Mouse (Mus musculus): ENCODE measurements around the gene Grk5. TPM values are rescaled to one million over a fixed set of nuclear protein-coding genes. Genes with fewer than 3 reads are reported as not detected.

Gene Grk5
- polyA plus RNA-seq, 1 experiment = 1.3 TPM

DNA sequence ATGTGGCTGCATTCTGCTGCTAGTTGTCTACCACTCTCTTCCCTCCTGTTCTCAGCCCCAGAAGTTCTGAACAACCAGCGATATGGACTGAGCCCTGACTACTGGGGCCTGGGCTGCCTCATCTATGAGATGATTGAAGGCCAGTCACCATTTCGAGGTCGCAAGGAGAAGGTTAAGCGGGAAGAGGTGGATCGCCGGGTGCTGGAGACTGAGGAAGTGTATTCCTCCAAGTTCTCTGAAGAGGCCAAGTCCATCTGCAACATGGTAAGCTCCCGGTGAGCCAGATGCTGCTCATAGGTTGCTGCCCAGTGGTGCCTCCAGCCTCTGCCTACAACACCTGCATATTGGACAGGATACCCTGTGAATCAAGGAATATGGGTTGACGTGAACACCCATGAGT is 193.5 kb downstream of the Grk5 start:
- Histone ChIP-seq H3K36me3 (ENCODE audit: control insufficient read depth, insufficient read depth, low read length) (no peaks in the 10 kb centered on the region), H3K27me3 (ENCODE audit: control insufficient read depth, insufficient read depth, low read length) (no peaks in the 10 kb centered on the region), H3K27ac (ENCODE audit: insufficient read depth, low read depth, low read length) (no peak overlapping the region), H3K4me1 (ENCODE audit: control insufficient read depth, insufficient read depth, insufficient read length, low read length) (no peaks in the 10 kb centered on the region), H3K4me3 (ENCODE audit: low read depth, low read length) (no peak overlapping the region)
- 96% methylated on average over 8 of the region's 8 CpGs for whole genome bisulfite sequencing
- TF ChIP-seq CTCF (IDR thresholded peaks at IDR 0.05; ENCODE audit: extremely low read depth, insufficient read length, insufficient replicate concordance, low read depth, low read length) = no peak
- no peak for TF ChIP-seq POLR2A (IDR thresholded peaks at IDR 0.05; ENCODE audit: low read depth, low read length)

DNA sequence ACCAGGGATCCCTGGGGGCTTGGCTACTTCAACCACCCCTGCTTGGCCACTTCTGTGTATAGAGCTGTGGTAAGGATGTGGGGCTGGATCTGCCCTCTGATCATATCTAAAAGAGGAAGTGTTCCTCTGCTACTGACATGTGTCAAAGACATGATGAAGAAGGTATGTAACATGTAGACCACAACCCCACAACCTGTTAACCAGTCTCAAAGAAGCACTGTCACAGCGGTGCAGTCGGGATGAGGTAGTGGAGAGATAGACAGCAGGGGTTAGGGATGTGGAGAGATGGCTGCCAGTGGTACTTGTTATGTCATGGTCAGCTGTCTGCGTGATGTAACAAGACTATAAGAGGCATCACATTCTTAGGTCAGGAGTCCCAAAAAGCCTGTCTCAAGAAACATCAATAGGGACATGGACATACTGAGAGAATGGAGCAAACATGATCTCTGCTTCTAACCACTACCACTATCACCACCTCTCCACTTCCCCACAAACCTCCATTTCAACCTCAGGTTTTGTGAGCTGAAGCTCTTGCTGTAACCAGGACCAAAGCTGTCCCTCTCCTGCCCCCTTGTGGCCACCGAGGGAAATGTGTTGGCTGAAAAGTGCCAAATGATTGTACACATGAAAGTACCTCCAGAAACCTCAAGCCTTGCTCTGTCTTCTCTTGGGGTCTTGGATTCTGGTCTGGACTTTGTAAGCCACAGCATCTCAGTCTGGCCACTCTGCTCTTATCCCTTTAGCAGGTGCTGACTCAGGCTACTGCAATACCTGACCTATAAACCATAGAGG is 194.8 kb downstream of the Grk5 start:
- no peaks in the 10 kb centered on the region for H3K27me3 ChIP-seq (ENCODE audit: control insufficient read depth, insufficient read depth, low read length)
- WGBS = 39% methylated on average over 4 of the region's 4 CpGs
- H3K4me1 ChIP-seq (ENCODE audit: control insufficient read depth, insufficient read depth, insufficient read length, low read length) = no peaks in the 10 kb centered on the region
- TF ChIP-seq CTCF (IDR thresholded peaks at IDR 0.05; ENCODE audit: extremely low read depth, insufficient read length, insufficient replicate concordance, low read depth, low read length) = peak; percentile 97
- no peak for TF ChIP-seq POLR2A (IDR thresholded peaks at IDR 0.05; ENCODE audit: low read depth, low read length)
- no peak overlapping the region for H3K4me3 ChIP-seq (ENCODE audit: low read depth, low read length)
- no peaks in the 10 kb centered on the region for H3K36me3 ChIP-seq (ENCODE audit: control insufficient read depth, insufficient read depth, low read length)
- H3K27ac ChIP-seq (ENCODE audit: insufficient read depth, low read depth, low read length) = no peak overlapping the region

DNA sequence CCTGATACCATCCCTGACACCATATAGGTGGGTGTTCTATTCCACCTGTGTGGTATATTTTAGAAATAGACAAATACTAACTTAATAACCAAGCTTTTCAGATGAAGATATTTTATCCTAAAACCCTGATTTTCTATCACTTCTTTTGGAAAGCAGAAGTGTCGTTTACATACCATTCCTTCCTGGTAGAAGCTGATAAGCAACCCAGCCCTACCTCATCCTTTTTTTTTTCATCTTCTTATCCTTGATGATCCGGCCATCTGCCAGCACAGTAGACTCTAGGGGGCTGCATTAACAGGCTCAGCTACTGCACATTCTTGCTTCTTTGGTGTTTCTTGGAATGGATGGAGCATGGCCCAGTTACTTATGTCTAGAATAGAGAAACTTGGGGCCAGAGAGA is 195.7 kb downstream of the Grk5 start:
- 64% methylated on average over 2 of the region's 2 CpGs for WGBS
- TF ChIP-seq CTCF (IDR thresholded peaks at IDR 0.05; ENCODE audit: extremely low read depth, insufficient read length, insufficient replicate concordance, low read depth, low read length) (no peak), POLR2A (IDR thresholded peaks at IDR 0.05; ENCODE audit: low read depth, low read length) (no peak)
- no peaks in the 10 kb centered on the region for H3K36me3 ChIP-seq (ENCODE audit: control insufficient read depth, insufficient read depth, low read length)
- H3K27ac ChIP-seq (ENCODE audit: insufficient read depth, low read depth, low read length) = no peak overlapping the region
- no peaks in the 10 kb centered on the region for H3K4me1 ChIP-seq (ENCODE audit: control insufficient read depth, insufficient read depth, insufficient read length, low read length)
- no peak overlapping the region for H3K4me3 ChIP-seq (ENCODE audit: low read depth, low read length)
- H3K27me3 ChIP-seq (ENCODE audit: control insufficient read depth, insufficient read depth, low read length) = no peaks in the 10 kb centered on the region

DNA sequence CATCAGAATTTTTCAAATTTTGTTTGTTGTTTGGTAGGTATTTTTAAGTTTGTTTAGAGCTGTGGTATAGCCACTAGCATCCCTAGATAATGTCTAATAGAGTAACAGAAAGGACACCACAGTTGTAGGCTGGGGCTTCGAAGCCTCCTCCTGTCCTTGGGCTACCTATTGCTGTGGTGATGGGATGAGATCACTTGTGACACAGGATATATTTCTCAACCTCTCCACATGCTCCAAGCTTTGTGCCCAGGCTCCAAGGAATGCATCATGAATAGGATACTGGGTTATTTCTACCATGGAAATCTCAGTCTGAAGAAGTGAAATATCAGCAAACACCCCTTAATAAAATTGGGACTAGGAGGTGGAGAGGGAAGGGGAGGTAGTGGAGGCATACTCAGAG is 198.2 kb downstream of the Grk5 start:
- Histone ChIP-seq H3K36me3 (ENCODE audit: control insufficient read depth, insufficient read depth, low read length) (no peaks in the 10 kb centered on the region; the same call in 1 of the 2 replicates), H3K27ac (ENCODE audit: insufficient read depth, low read depth, low read length) (no peak overlapping the region), H3K4me1 (ENCODE audit: control insufficient read depth, insufficient read depth, insufficient read length, low read length) (no peaks in the 10 kb centered on the region), H3K4me3 (ENCODE audit: low read depth, low read length) (no peak overlapping the region), H3K27me3 (ENCODE audit: control insufficient read depth, insufficient read depth, low read length) (no peaks in the 10 kb centered on the region)
- no peak for TF ChIP-seq POLR2A (IDR thresholded peaks at IDR 0.05; ENCODE audit: low read depth, low read length)
- TF ChIP-seq CTCF (IDR thresholded peaks at IDR 0.05; ENCODE audit: extremely low read depth, insufficient read length, insufficient replicate concordance, low read depth, low read length) = no peak
- WGBS = 93% methylated on average over 1 of the region's 1 CpGs

DNA sequence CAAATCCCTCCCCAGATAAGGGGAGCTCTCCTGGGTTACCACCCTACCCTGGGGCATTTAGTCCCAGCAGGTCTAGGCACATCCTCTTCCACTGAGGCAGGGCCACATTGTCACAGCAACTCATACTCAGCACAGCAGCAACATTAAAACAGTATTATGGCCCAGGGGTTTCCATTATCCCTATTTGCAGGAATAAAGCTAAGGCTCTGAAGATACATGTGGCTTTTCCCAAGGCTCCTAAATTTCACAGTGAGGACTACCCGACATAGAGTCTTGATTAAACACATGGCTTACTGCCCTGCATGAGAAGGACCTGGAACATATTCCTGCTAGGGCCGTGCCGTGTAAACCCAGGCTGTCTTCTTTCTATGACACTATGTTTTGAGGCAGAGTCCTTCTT is 199.5 kb downstream of the Grk5 start:
- no peak overlapping the region for H3K27ac ChIP-seq (ENCODE audit: insufficient read depth, low read depth, low read length)
- no peaks in the 10 kb centered on the region for H3K27me3 ChIP-seq (ENCODE audit: control insufficient read depth, insufficient read depth, low read length)
- TF ChIP-seq CTCF (IDR thresholded peaks at IDR 0.05; ENCODE audit: extremely low read depth, insufficient read length, insufficient replicate concordance, low read depth, low read length) (no peak), POLR2A (IDR thresholded peaks at IDR 0.05; ENCODE audit: low read depth, low read length) (no peak)
- H3K4me1 ChIP-seq (ENCODE audit: control insufficient read depth, insufficient read depth, insufficient read length, low read length) = no peaks in the 10 kb centered on the region
- WGBS = 96% methylated on average over 3 of the region's 3 CpGs
- H3K4me3 ChIP-seq (ENCODE audit: low read depth, low read length) = no peak overlapping the region
- no peaks in the 10 kb centered on the region; the same call in 1 of the 2 replicates for H3K36me3 ChIP-seq (ENCODE audit: control insufficient read depth, insufficient read depth, low read length)

DNA sequence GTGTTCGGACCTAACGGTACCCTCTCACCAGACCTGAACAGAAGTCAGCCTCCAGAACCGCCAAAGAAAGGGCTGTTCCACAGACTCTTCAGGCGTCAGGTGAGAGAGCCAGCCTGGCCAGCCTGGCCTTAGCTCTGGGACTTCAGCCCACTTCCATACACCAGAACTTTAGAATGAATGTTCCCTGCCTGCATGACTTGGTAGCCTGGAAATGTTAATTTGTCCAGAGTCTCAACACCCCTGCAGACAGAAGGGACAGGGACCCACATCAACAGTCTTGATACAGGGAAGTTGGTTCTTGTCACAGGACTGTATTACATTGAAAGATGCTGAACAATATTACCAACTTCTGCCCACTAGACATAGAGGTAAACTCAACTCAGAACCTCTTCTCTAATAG is 201.0 kb downstream of the Grk5 start:
- Histone ChIP-seq H3K27ac (ENCODE audit: insufficient read depth, low read depth, low read length) (no peak overlapping the region), H3K36me3 (ENCODE audit: control insufficient read depth, insufficient read depth, low read length) (no peaks in the 10 kb centered on the region; the same call in 1 of the 2 replicates), H3K27me3 (ENCODE audit: control insufficient read depth, insufficient read depth, low read length) (no peaks in the 10 kb centered on the region), H3K4me1 (ENCODE audit: control insufficient read depth, insufficient read depth, insufficient read length, low read length) (no peaks in the 10 kb centered on the region), H3K4me3 (ENCODE audit: low read depth, low read length) (no peak overlapping the region)
- no peak for TF ChIP-seq CTCF (IDR thresholded peaks at IDR 0.05; ENCODE audit: extremely low read depth, insufficient read length, insufficient replicate concordance, low read depth, low read length)
- no peak for TF ChIP-seq POLR2A (IDR thresholded peaks at IDR 0.05; ENCODE audit: low read depth, low read length)
- WGBS = 89% methylated on average over 4 of the region's 4 CpGs

DNA sequence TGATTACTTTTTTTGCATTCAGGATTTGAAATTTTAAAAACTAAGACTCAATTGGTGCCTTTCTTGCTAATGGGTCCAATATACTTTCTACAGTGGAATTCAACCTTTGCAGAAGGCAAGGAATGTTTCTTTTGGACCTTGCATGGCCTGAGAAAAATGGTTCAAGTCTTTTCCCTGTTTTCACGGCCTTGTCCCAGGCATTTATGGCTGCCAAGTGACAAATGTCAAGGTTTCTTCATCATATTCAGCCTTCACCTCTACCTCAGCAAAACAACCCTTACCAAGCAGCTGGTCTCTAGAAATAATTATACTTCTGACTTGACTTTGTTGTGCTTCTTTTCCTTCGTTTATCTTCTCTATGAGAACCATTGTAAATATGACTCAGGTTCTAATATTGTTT is 207.2 kb downstream of the Grk5 start:
- Histone ChIP-seq H3K27me3 (ENCODE audit: control insufficient read depth, insufficient read depth, low read length) (no peaks in the 10 kb centered on the region), H3K4me3 (ENCODE audit: low read depth, low read length) (no peak overlapping the region), H3K36me3 (ENCODE audit: control insufficient read depth, insufficient read depth, low read length) (no peaks in the 10 kb centered on the region), H3K27ac (ENCODE audit: insufficient read depth, low read depth, low read length) (no peak overlapping the region), H3K4me1 (ENCODE audit: control insufficient read depth, insufficient read depth, insufficient read length, low read length) (no peaks in the 10 kb centered on the region)
- 78% methylated on average over 2 of the region's 2 CpGs for WGBS
- TF ChIP-seq CTCF (IDR thresholded peaks at IDR 0.05; ENCODE audit: extremely low read depth, insufficient read length, insufficient replicate concordance, low read depth, low read length) (no peak), POLR2A (IDR thresholded peaks at IDR 0.05; ENCODE audit: low read depth, low read length) (no peak)

All from small intestine, adult 2 months (tissue).